Mouse (Mus musculus): ENCODE measurements around the gene Cemip2. TPM values are rescaled to one million over a fixed set of nuclear protein-coding genes. Genes with fewer than 3 reads are reported as not detected.
A peak's percentile ranks its signal among the peaks of the same experiment; 100 is the strongest.

Cemip2 gene
- polyA plus RNA-seq, 1 experiment from 2014 or later, result 14.1 TPM

GRCm38 (mm10) chr19:21894792-21895191 is 116.7 kb downstream of the Cemip2 start:
- no peak overlapping the region for H3K4me3 ChIP-seq (replicated peaks; ENCODE audit: low read depth, low read length)
- 95% methylated on average over 3 of the region's 3 CpGs for WGBS

GRCm38 (mm10) chr19:21895540-21895939 is 117.4 kb downstream of the Cemip2 start:
- TF ChIP-seq CTCF (IDR thresholded peaks at IDR 0.05; ENCODE audit: low read depth), result no peak
- H3K9ac ChIP-seq (ENCODE audit: low read depth, low read length), result no peak overlapping the region
- H3K4me3 ChIP-seq (replicated peaks; ENCODE audit: low read depth, low read length), result no peak overlapping the region
- H3K9me3 ChIP-seq (replicated peaks; ENCODE audit: low read length), result no peaks in the 10 kb centered on the region
- 72% methylated on average over 5 of the region's 5 CpGs for WGBS
- H3K4me1 ChIP-seq (replicated peaks; ENCODE audit: insufficient read depth, low read length), result 0 out of 2 replicates have a peak, but pooled peaks cover 11% of the 10 kb centered on the region
- no peak overlapping the region for H3K4me2 ChIP-seq (ENCODE audit: low read length)
- H3K27me3 ChIP-seq (ENCODE audit: insufficient read depth, low read length), result no peaks in the 10 kb centered on the region
- DNase-seq (ENCODE audit: low spot score) (no peak), ATAC-seq (replicated peaks; ENCODE audit: low FRiP score, low read depth) (no peak)
- H3K27ac ChIP-seq, result no peak overlapping the region
- H3K36me3 ChIP-seq (ENCODE audit: insufficient read depth, low read length), result no peaks in the 10 kb centered on the region

More at GRCm38 (mm10) chr19:21894792-21895191, 116.7 kb downstream of the Cemip2 start:
- Histone ChIP-seq H3K27ac (no peak overlapping the region), H3K4me2 (ENCODE audit: low read length) (no peak overlapping the region), H3K36me3 (ENCODE audit: insufficient read depth, low read length) (no peaks in the 10 kb centered on the region), H3K9me3 (replicated peaks; ENCODE audit: low read length) (no peaks in the 10 kb centered on the region), H3K27me3 (ENCODE audit: insufficient read depth, low read length) (no peaks in the 10 kb centered on the region), H3K9ac (ENCODE audit: low read depth, low read length) (no peak overlapping the region), H3K4me1 (replicated peaks; ENCODE audit: insufficient read depth, low read length) (0 out of 2 replicates have a peak, but pooled peaks cover 11% of the 10 kb centered on the region)
- ATAC-seq (replicated peaks; ENCODE audit: low FRiP score, low read depth) (no peak), DNase-seq (ENCODE audit: low spot score) (no peak)
- TF ChIP-seq CTCF (IDR thresholded peaks at IDR 0.05; ENCODE audit: low read depth), result no peak

GRCm38 (mm10) chr19:21897122-21897827 is 119.1 kb downstream of the Cemip2 start:
- Histone ChIP-seq H3K4me2 (ENCODE audit: low read length) (no peak overlapping the region), H3K27me3 (ENCODE audit: insufficient read depth, low read length) (no peaks in the 10 kb centered on the region), H3K27ac (peak overlapping the region; percentile 31; the same call in 1 of the 2 replicates), H3K4me3 (replicated peaks; ENCODE audit: low read depth, low read length) (no peak overlapping the region), H3K4me1 (replicated peaks; ENCODE audit: insufficient read depth, low read length) (0 out of 2 replicates have a peak, but pooled peaks cover 11% of the 10 kb centered on the region), H3K36me3 (ENCODE audit: insufficient read depth, low read length) (no peaks in the 10 kb centered on the region), H3K9ac (ENCODE audit: low read depth, low read length) (no peak overlapping the region), H3K9me3 (replicated peaks; ENCODE audit: low read length) (no peaks in the 10 kb centered on the region)
- ATAC-seq (replicated peaks; ENCODE audit: low FRiP score, low read depth) (no peak), DNase-seq (ENCODE audit: low spot score) (peak; percentile 37)
- WGBS, result 66% methylated on average over 7 of the region's 7 CpGs
- no peak for TF ChIP-seq CTCF (IDR thresholded peaks at IDR 0.05; ENCODE audit: low read depth)

DNA sequence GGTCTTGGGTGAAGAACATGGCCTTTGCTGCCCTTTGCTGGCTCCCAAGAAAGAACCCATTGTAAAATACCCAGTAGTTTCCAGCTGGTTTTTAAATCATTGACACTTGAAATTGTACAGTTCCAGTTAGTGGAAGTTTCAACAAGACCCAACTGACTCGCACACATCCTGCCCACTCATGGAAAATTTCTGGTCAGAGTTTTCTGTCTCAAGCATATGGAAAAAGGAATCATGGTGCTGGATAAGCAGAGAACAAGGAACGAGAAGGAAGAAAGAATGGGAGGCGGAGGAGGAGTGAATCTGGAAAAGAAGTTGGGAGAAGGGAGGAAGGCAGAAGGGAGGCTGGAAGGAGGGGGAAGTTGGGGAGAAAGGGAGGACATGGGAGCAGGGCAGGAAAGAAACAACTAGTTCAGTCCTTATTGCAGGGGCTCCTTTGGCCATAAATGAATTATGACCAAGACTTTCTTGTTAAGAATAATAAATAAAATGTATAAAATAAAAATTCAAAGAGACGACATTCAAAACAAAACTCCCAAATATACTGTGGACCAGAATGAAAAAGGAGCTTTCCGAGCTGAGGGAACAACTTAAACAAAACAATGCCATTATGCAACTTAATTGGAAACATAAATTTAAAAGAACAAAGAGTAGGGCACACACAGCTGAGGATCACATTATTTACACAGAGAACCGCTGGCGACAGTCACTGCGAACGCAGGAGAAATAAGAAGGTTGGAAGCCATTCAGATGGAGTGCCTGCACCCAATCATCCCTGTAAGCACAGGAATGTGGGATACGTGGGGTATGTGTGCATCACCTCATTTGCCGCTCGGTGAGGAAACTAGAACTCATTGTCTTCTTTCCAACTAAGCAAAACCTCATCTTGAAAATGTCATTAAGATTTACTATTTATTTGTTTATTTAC is 120.1 kb downstream of the Cemip2 start:
- no peak overlapping the region for H3K4me2 ChIP-seq (ENCODE audit: low read length)
- H3K36me3 ChIP-seq (ENCODE audit: insufficient read depth, low read length), result no peaks in the 10 kb centered on the region
- H3K9me3 ChIP-seq (replicated peaks; ENCODE audit: low read length), result no peaks in the 10 kb centered on the region
- H3K27me3 ChIP-seq (ENCODE audit: insufficient read depth, low read length), result no peaks in the 10 kb centered on the region
- 0 out of 2 replicates have a peak, but pooled peaks cover 11% of the 10 kb centered on the region for H3K4me1 ChIP-seq (replicated peaks; ENCODE audit: insufficient read depth, low read length)
- no peak for TF ChIP-seq CTCF (IDR thresholded peaks at IDR 0.05; ENCODE audit: low read depth)
- DNase-seq (ENCODE audit: low spot score), result peak; percentile 76
- no peak; the same call in 1 of the 2 replicates for ATAC-seq (replicated peaks; ENCODE audit: low FRiP score, low read depth)
- no peak overlapping the region for H3K9ac ChIP-seq (ENCODE audit: low read depth, low read length)
- H3K4me3 ChIP-seq (replicated peaks; ENCODE audit: low read depth, low read length), result no peak overlapping the region
- 26% methylated on average over 12 of the region's 12 CpGs for WGBS
- H3K27ac ChIP-seq, result 0 out of 2 replicates have a peak overlapping the region, but pooled peaks have one; percentile 31

Other genes starting within 250 kb of the Cemip2 start
- gene 1110059E24Rik, start 125.4 kb upstream of the Cemip2 start, polyA plus RNA-seq (2015; fragmentation: Nextera tagmentation; extraction: Ambion mirVana), result 57.1 and 59.0 TPM in 2 replicates
- gene Abhd17b, start 125.2 kb upstream of the Cemip2 start, polyA plus RNA-seq (2015; fragmentation: Nextera tagmentation; extraction: Ambion mirVana), result 42.9 and 45.3 TPM in 2 replicates